Mouse (Mus musculus): ENCODE results near the gene Suclg2. TPM values are rescaled to one million over a fixed set of nuclear protein-coding genes. Genes with fewer than 3 reads are reported as not detected.

Gene Suclg2
- polyA plus RNA-seq, 1 experiment, result 126 TPM

GRCm38 (mm10) chr6:95701786-95702185, 16.8 kb downstream of the Suclg2 start:
- no peak for DNase-seq
- Histone ChIP-seq H3K36me3 (ENCODE audit: control insufficient read depth, insufficient read depth, low read length) (no peaks in the 10 kb centered on the region), H3K27me3 (replicated peaks; ENCODE audit: control insufficient read depth, insufficient read depth, low read length) (no peaks in the 10 kb centered on the region), H3K4me3 (ENCODE audit: insufficient read depth, low read depth, low read length) (no peak overlapping the region), H3K27ac (ENCODE audit: insufficient read depth, low read depth, low read length) (no peak overlapping the region), H3K4me1 (ENCODE audit: control insufficient read depth, insufficient read depth, low read length) (peaks cover 26% of the 10 kb centered on the region)
- no peak for TF ChIP-seq CTCF (conservative IDR thresholded peaks at IDR 0.05; ENCODE audit: insufficient read depth, insufficient read length, low read depth, low read length)
- TF ChIP-seq POLR2A (IDR thresholded peaks at IDR 0.05; ENCODE audit: low read depth, low read length), result no peak
- 38% methylated on average over 7 of the region's 7 CpGs for WGBS

GRCm38 (mm10) chr6:95700981-95701610, 17.5 kb downstream of the Suclg2 start:
- H3K4me1 ChIP-seq (ENCODE audit: control insufficient read depth, insufficient read depth, low read length), result peaks cover 23% of the 10 kb centered on the region
- WGBS, result 94% methylated on average over 2 of the region's 2 CpGs
- TF ChIP-seq POLR2A (IDR thresholded peaks at IDR 0.05; ENCODE audit: low read depth, low read length) (no peak), CTCF (conservative IDR thresholded peaks at IDR 0.05; ENCODE audit: insufficient read depth, insufficient read length, low read depth, low read length) (no peak)
- H3K27me3 ChIP-seq (replicated peaks; ENCODE audit: control insufficient read depth, insufficient read depth, low read length), result no peaks in the 10 kb centered on the region
- DNase-seq, result no peak
- no peak overlapping the region for H3K4me3 ChIP-seq (ENCODE audit: insufficient read depth, low read depth, low read length)
- H3K27ac ChIP-seq (ENCODE audit: insufficient read depth, low read depth, low read length), result no peak overlapping the region
- no peaks in the 10 kb centered on the region for H3K36me3 ChIP-seq (ENCODE audit: control insufficient read depth, insufficient read depth, low read length)

GRCm38 (mm10) chr6:95700191-95700590, 18.4 kb downstream of the Suclg2 start:
- TF ChIP-seq POLR2A (IDR thresholded peaks at IDR 0.05; ENCODE audit: low read depth, low read length), result no peak
- TF ChIP-seq CTCF (conservative IDR thresholded peaks at IDR 0.05; ENCODE audit: insufficient read depth, insufficient read length, low read depth, low read length), result no peak
- 60% methylated on average over 5 of the region's 5 CpGs for WGBS
- no peak for DNase-seq
- Histone ChIP-seq H3K27ac (ENCODE audit: insufficient read depth, low read depth, low read length) (no peak overlapping the region), H3K4me3 (ENCODE audit: insufficient read depth, low read depth, low read length) (no peak overlapping the region), H3K27me3 (replicated peaks; ENCODE audit: control insufficient read depth, insufficient read depth, low read length) (no peaks in the 10 kb centered on the region), H3K36me3 (ENCODE audit: control insufficient read depth, insufficient read depth, low read length) (no peaks in the 10 kb centered on the region), H3K4me1 (ENCODE audit: control insufficient read depth, insufficient read depth, low read length) (peaks cover 18% of the 10 kb centered on the region)

- H3K27ac ChIP-seq (ENCODE audit: insufficient read depth, low read depth, low read length), result no peak overlapping the region
- DNase-seq, result no peak
- peaks cover 15% of the 10 kb centered on the region for H3K4me1 ChIP-seq (ENCODE audit: control insufficient read depth, insufficient read depth, low read length)
- H3K27me3 ChIP-seq (replicated peaks; ENCODE audit: control insufficient read depth, insufficient read depth, low read length), result no peaks in the 10 kb centered on the region
- WGBS, result 84% methylated on average over 3 of the region's 3 CpGs
- H3K4me3 ChIP-seq (ENCODE audit: insufficient read depth, low read depth, low read length), result no peak overlapping the region
- H3K36me3 ChIP-seq (ENCODE audit: control insufficient read depth, insufficient read depth, low read length), result no peaks in the 10 kb centered on the region
- TF ChIP-seq POLR2A (IDR thresholded peaks at IDR 0.05; ENCODE audit: low read depth, low read length), result no peak
- TF ChIP-seq CTCF (conservative IDR thresholded peaks at IDR 0.05; ENCODE audit: insufficient read depth, insufficient read length, low read depth, low read length), result no peak
These were observed 19.3 kb downstream of the Suclg2 start for GRCm38 (mm10) chr6:95699326-95699725.

GRCm38 (mm10) chr6:95698536-95699162, 20.0 kb downstream of the Suclg2 start:
- Histone ChIP-seq H3K27me3 (replicated peaks; ENCODE audit: control insufficient read depth, insufficient read depth, low read length) (no peaks in the 10 kb centered on the region), H3K4me3 (ENCODE audit: insufficient read depth, low read depth, low read length) (no peak overlapping the region), H3K27ac (ENCODE audit: insufficient read depth, low read depth, low read length) (no peak overlapping the region), H3K36me3 (ENCODE audit: control insufficient read depth, insufficient read depth, low read length) (no peaks in the 10 kb centered on the region), H3K4me1 (ENCODE audit: control insufficient read depth, insufficient read depth, low read length) (peaks cover 13% of the 10 kb centered on the region)
- no peak for TF ChIP-seq POLR2A (IDR thresholded peaks at IDR 0.05; ENCODE audit: low read depth, low read length)
- no peak for TF ChIP-seq CTCF (conservative IDR thresholded peaks at IDR 0.05; ENCODE audit: insufficient read depth, insufficient read length, low read depth, low read length)
- DNase-seq, result no peak
- WGBS, result 60% methylated on average over 6 of the region's 6 CpGs

- H3K4me3 ChIP-seq (ENCODE audit: insufficient read depth, low read depth, low read length), result no peak overlapping the region
- peaks cover 3% of the 10 kb centered on the region; the same call in 1 of the 2 replicates for H3K4me1 ChIP-seq (ENCODE audit: control insufficient read depth, insufficient read depth, low read length)
- H3K27ac ChIP-seq (ENCODE audit: insufficient read depth, low read depth, low read length), result no peak overlapping the region
- 93% methylated on average over 4 of the region's 4 CpGs for WGBS
- TF ChIP-seq CTCF (conservative IDR thresholded peaks at IDR 0.05; ENCODE audit: insufficient read depth, insufficient read length, low read depth, low read length), result no peak
- no peak for TF ChIP-seq POLR2A (IDR thresholded peaks at IDR 0.05; ENCODE audit: low read depth, low read length)
- no peak for DNase-seq
- no peaks in the 10 kb centered on the region for H3K27me3 ChIP-seq (replicated peaks; ENCODE audit: control insufficient read depth, insufficient read depth, low read length)
- no peaks in the 10 kb centered on the region for H3K36me3 ChIP-seq (ENCODE audit: control insufficient read depth, insufficient read depth, low read length)
These were observed 23.7 kb downstream of the Suclg2 start for GRCm38 (mm10) chr6:95694910-95695309.

GRCm38 (mm10) chr6:95685242-95685641, 33.4 kb downstream of the Suclg2 start:
- H3K36me3 ChIP-seq (ENCODE audit: control insufficient read depth, insufficient read depth, low read length), result no peaks in the 10 kb centered on the region
- WGBS, result 75% methylated on average over 4 of the region's 4 CpGs

More at GRCm38 (mm10) chr6:95685242-95685641, 33.4 kb downstream of the Suclg2 start:
- TF ChIP-seq CTCF (conservative IDR thresholded peaks at IDR 0.05; ENCODE audit: insufficient read depth, insufficient read length, low read depth, low read length) (no peak), POLR2A (IDR thresholded peaks at IDR 0.05; ENCODE audit: low read depth, low read length) (no peak)
- Histone ChIP-seq H3K27ac (ENCODE audit: insufficient read depth, low read depth, low read length) (no peak overlapping the region), H3K27me3 (replicated peaks; ENCODE audit: control insufficient read depth, insufficient read depth, low read length) (no peaks in the 10 kb centered on the region), H3K4me1 (ENCODE audit: control insufficient read depth, insufficient read depth, low read length) (peaks cover 3% of the 10 kb centered on the region; the same call in 1 of the 2 replicates), H3K4me3 (ENCODE audit: insufficient read depth, low read depth, low read length) (no peak overlapping the region)
- DNase-seq, result no peak

Measured in kidney, adult 2 months (tissue).